Mouse (Mus musculus): Measurements from ENCODE around the gene Gm128.
A peak's percentile ranks its signal among the peaks of the same experiment; 100 is the strongest.
"Not testable (repeated sequence)": the region's sequence is repeated elsewhere in the genome, so short reads cannot be mapped to it uniquely, and the experiment has no call there.

The Gm128 gene

DNA sequence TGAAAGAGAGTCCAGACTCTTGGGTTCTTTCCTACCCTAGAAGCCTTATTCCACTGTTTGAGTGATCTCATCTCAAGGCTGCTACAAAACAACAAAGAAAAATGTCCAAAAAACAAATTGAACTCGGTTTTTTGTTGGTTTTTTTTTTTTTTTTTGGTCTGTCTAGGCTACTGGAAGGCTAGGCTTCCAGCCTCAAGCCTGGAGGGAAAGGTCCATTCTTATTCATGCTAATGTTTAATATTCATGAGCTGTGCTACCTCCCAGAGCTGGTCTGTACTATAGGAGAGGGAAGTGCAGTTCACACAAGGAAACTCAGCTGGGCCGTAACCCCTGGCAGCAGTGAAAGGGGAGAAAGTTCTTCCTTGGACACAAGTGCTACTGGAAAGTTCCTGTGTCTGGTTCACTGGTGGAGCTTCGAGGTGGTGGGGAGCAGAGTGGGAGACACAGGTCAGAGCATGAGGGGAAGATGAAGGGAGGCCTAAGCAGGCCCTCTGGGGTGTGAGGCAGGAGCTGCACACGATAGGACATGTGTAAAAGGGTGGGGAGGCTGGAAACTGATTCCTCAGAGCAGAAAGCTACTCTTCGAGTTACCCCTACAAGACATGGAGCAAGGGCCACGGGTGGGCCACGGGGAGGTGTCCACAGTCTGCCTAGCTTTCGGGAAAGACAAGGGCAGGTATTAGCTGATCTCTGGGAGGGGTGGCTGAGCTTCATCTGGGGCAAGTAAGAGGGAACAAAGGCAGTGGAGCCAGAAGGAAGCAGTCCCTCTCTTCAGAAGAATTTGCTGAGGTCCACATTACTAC lies 10.7 kb downstream of the Gm128 start:
- DNase-seq (ENCODE audit: low read depth): no peak

DNA sequence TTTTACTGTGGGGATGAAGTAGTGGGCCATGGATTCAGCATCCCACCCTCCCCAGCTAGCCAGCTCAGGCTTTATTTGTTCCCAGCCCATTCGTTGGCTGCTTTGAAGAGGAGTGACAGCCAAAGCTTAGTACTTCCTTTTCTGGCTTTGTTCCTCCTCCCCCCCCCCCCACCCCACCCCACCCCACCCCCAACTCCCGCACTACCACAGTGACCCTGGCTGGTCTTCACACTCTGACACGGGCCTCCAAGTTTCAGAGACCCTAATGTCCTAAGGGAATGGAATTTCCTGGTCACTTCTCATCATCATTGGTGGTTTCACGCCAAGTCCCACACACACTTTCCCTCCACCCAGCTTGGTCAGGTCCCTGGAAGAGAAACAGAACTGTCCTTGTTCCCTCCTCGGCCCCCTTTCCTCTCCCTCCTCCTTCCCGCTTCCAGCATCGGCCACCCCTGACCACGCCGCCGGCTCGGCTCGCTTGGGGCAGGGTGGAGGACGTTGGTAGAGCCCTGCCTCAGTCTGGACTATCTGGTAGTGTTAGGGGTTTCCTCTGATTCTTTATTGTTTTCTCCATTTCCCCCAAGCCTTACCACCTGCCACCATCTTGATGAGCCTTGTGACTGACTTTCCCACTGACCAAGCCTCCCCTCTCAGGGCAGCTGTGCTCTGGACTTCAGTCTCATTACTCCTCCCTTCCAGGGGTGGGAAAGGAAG lies 11.5 kb downstream of the Gm128 start:
- no peak for DNase-seq (ENCODE audit: low read depth)

DNA sequence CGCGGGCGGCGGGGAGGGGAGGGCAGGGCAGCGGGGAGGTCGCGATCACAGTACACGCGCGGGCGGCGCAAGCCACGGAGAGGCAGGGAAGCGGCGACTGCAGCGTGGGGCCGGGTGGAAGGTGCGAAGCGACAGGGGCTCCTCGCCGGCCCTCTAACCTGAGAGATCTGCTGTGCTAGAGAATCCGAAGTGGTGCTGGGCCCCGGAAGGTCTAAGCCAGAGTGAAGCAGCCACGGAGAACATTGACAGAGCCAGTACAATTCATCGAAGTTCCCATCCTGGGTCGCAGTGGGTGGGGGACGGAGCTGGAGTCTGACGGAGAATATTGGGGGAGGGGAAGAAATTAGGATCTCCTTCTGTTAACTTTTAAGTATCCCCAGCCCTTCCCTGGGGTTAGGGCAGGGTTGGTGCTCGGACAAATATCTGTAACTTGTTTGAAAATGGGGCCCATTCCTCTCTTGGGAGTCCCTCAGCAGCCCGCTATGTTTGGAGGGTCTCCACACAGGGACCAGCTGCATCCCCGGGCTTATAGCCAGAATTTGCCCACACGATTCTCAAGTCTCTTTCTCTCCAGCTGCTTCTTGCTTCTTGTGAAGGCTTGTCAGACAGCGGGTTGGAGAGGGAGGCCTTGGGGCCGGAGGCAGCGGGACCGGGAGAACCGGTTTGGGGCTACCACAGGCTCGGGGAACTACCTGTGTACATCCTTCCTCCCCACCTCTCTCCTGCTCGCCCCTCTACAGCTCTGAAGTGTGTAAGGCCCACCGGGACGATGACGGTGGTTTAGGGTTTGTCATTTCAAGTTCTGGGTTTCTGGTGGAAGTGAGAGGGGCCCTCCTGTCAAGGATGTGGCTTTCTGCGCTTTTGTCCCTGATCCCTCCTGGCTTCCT lies 12.3 kb downstream of the Gm128 start:
- DNase-seq (ENCODE audit: low read depth): no peak

DNA sequence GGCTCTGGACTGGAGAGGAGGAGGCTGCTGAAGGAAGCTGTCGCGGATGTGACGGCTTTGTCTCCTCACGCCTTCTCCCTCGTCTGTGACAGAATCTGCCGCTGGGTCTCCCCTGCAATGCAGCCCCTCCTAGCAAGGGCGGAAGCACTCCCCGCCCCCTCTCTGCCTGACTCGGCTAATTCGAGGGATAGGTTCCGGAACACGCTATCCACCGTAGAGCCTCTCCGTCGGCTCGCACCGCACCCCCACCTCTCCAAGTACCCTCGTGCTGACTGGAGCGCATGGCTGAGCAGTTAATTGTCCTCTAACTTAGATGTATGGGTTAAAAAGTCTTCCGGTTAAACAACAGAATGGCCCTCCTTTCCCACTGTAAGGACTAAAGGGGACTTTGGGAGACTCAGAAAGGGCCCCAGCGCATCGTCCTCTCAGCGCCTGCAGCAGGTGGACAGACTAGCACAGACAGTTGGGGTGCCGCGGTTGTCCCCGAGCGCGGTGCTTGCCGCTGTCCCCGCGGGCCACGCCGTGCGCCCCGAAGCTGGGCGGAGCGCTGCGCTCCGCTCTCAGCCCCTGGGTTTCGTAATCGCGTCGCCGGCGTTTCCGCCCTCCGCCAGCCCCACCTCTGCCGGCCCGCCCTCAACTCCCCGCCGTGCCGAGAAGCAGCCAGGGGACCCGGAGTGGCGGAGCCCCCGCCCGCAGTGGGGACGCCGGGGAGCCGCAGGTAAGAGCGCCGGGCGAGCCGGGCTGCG lies 13.1 kb downstream of the Gm128 start, which contains the start of gene Cdc42se1:
Gene Cdc42se1 (plus strand): TSS at position 585 of the 746 bp plus-strand sequence.
- DNase-seq (ENCODE audit: low read depth): peak; percentile 78

DNA sequence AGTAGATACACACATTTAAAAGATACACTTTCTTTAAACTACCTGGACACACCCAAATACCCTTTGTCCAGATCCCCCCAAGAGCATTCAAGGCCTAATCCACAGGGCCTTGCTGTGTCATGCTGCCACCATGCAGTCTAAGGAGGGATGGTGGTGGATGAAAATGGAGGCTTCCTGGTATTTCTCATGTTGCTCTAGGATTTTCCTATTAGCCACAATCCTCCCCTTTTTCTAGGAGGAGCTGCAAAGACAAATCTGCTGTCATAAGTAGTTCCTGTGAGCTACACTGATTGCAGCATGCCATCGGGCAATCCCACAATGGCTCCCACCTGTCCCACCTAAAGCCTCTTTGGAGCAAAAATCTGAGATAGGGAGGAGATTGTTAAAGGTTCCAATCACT lies 14.2 kb downstream of the Gm128 start:
- no peak for DNase-seq (ENCODE audit: low read depth)

DNA sequence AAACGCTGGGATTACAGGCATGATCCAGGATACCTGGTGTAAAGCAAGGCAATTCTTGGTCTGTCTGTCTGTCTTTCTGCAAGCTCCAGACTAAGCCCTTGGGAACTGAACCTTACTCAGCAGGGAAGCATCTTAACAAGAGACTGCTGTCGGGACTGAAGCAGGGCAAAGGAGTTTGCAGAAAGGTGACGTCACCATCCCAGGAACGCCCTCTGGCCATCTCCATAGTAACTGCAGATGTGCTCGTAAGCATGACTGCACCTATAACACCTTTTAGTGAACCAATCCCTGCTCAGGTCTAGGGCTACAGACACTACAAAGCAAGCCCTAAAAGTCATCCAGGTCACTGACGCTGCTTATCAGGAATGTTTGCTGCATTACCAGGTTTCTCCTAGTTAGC lies 17.1 kb downstream of the Gm128 start:
- no peak for DNase-seq (ENCODE audit: low read depth)

DNA sequence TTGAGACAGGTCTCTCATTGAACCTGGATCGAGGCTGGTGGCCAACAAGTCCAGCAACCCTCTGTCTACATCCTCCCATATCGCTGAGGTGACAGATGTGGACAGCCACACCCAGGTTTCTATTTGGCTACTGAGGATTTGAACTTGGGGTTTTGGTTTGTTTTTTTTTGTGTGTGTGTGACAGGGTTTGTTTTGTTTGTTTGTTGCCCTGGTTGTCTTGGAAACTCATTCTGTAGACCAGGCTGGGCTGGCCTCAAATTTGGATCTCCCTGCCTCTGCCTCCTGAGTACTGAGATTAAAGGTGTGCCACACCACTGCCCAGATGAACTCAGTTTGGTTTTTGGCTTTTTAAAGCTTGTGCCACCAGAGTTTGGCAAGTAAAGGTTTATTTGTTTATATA lies 18.4 kb downstream of the Gm128 start:
- DNase-seq (ENCODE audit: low read depth): no peak

DNA sequence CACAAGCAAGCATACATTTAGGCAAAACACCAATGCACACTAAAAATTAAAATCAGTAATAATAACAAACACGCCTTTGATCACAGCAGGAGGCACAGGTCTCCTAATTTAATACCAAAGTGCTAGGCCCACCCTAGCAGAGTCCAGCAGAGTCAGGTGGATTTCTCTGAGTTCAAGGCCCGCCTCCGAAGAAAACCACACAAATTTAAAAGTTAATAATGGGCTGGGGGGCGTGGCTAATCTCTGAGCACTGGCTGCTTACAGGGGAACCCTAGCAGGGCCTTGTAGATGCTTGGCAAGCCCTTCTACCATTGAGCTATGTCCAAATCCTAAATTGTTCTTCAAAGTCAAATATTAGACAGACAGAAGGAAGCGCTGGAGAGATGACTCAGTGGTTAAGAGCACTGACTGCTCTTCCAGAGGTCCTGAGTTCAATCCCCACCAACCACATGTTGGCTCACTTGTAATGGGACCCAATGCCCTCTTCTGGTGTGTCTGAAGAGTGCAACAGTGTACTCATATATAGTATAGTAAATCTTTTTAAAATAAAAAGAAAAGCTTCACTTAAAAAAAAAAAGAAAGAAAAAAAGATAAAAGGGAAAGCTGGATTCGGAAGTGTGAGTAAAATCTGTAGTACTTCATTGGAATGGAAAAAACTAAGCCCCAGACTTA lies 22.8 kb downstream of the Gm128 start:
- no peak for DNase-seq (ENCODE audit: low read depth)

DNA sequence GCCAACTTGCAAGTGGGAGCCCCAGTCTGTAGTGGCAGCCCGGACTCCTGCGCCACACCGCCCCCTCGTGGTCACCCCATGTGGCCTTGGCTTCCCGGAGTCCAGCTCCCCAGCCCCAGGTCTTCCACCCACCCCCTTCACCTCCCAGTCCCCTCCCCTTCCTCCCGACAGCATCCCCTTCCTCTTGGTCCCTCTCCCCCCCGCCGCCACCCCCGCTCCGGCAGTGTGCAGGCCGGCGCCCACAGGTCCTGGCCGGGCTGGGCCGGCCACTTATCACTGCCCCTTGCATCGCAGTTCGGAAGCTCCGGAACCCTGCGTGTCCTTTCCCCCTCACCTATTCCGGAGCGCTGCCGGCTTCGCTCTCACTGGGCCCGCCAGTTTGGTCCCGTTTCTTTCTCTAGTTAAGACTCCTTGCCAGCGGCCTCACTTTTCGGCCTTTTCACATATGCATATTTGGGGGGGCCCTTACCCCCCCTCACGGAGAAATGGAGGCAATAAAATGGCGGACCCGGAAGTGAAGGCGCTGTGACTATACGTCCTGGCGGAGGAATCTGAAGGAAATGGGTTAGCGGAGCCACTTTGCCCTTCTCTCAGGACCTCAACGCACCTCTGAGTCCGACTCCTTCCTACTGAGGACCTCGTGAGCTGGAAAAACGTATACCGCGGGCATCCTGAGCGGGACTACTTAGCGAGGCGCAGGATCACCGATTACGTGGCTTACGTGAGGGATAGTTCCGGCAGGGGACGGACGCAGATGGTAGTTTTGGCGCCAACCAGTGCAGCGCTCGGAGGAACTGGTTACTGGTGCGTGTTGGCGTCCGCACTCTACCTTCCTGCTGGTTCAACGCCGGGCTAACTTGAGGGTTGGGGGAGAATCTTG lies 23.9 kb downstream of the Gm128 start, which contains the start of gene Gabpb2:
Gene Gabpb2 (minus strand): TSS at position 662 of the 880 bp plus-strand sequence.
- peak; percentile 88 for DNase-seq (ENCODE audit: low read depth)

DNA sequence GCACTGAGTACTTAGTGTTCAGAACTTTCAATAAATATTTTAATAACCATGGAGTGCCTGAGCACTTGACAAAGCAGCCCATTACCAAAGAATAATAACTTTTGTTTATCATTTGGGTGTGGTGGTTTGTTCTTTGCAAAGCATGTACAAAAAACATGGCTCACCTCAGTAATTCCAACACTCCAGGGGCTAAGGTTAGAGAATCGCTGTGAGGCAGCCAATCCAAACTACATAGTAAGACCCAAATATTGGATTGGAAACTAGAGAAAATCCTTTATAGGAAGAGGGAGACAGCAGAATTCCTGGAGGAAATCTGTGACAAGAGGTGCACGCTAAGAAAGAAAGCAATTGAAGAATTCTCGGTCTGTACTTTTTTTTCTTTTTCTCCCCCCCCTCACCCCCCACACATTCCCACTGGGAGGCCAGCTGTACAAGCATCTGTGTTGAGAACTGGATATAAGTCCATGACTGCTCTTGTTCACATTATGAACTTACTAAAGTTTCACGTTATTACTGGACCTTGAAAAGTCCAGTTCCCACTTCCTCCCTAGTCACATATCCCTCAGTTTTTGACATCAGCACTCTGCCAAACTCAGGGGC lies 24.6 kb downstream of the Gm128 start:
- DNase-seq (ENCODE audit: low read depth): no peak

DNA sequence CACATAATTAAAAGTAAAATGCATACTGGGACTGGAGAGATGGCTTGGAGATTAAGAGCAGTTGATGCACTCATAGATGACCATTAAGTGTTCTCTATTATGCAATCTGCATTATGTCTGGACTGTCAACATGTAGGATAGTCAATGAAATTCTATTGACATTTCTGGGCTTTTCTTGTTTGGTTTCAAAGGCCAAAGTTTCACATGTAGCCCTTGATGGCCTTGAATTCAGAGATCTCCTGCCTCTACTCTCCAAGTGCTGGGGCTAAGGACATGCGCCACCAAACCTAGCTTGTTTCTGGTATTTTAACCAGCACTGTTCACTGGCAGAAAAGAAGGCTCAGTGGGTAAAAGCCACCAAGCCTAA lies 27.8 kb downstream of the Gm128 start:
- DNase-seq (ENCODE audit: low read depth): no peak

DNA sequence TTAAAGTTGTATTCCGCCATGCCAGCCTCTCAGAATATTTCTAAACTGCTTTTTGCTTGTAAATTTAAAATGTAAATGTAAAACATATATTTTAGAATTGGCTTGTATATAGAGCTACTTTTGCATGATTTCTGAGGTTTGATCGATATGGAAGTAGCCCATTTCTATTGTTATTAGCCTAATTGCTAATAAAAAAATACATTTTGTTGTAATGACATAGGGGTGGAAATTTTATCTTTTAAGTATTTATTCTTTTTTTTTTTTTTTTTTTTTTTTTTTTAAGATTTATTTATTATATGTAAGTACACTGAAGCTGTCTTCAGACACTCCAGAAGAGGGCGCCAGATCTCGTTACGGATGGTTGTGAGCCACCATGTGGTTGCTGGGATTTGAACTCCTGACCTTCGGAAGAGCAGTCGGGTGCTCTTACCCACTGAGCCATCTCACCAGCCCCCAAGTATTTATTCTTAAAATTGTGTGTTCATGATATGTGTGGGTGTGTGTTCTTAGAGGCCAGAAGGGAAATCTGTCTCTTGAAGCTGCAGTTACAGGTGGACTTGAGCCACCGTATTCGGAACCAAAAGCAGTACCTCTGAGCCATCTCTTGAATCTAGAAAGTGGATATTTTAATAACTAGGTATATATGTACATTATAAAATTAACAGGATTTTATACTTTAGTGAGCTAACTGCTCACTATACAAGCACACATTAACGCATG lies 28.3 kb downstream of the Gm128 start:
- DNase-seq (ENCODE audit: low read depth): not testable (repeated sequence)

DNA sequence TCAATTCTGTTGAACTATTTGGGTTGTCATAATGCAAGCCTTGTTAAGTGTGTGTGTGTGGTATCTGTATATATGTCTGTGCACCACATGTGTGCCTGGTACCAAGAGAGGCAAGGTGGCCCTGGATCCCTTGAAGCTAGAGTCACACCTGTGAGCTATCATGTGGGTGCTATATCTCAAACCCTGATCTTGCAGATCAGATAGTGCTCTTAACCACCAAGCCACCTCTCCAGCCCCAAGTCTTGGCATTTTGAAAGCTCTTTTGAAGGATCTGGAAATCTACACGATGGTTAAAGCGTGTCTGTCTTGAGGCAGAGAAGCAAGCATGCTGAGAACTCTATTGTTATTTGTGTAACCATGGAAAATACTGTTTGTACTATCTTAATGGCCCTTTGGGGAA lies 30.8 kb downstream of the Gm128 start:
- DNase-seq (ENCODE audit: low read depth): no peak

DNA sequence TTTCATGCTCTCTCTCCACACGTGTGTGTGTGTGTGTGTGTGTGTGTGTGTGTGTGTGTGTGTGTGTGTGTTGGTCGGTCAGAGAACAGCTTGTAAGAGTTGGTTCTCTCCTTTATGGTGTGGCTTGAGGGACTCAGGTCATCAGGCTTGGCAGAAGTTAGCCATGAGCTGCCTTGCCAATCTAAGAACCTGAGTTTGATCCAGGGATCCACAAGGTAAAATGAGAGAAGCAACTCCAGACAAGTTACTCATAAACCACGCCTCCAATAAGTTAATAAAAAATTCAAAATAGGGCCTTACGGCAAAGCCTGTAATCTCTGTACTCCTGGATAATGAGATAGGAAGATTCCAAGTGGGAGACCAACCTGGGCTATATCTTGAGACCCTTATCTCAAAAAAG lies 33.1 kb downstream of the Gm128 start:
- DNase-seq (ENCODE audit: low read depth): no peak

DNA sequence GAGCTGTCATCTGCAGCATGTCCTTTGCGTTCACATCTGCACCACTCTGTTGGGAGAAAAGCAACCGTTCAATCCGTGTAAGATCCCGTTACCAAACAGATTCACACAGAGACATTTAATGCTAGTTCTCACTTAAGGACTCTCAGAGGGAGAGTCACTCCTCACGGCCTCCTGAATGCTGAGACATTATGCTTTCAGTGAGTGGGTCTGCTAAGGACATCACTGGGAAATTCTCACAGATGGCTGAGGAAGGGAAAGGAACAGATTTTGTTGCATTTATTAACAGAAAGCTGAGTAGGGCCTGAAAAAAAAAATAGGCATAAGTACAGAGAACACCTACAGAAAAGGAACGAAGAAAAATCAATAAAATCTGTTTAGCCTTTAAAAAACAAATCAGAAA lies 37.5 kb downstream of the Gm128 start:
- no peak for DNase-seq (ENCODE audit: low read depth)

DNA sequence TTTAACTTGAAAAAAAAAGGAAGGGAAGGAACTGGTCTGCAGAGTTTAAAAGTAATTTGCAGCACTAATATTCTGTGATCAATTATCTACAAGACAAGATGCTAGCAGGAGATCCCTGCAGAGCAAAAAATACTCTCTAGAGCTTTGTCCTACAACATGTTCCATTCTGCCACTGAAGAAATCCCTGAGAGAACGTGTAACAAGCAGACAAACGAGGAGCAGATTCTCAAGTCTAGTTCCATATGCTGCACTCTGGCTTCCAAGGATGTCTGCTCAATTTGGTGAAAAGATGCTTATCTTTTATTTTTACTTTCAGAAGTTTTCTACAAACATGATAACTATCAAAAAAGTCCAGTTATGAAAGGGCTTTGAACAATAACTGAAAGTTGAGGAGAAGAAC lies 40.8 kb downstream of the Gm128 start:
- DNase-seq (ENCODE audit: low read depth): no peak

DNA sequence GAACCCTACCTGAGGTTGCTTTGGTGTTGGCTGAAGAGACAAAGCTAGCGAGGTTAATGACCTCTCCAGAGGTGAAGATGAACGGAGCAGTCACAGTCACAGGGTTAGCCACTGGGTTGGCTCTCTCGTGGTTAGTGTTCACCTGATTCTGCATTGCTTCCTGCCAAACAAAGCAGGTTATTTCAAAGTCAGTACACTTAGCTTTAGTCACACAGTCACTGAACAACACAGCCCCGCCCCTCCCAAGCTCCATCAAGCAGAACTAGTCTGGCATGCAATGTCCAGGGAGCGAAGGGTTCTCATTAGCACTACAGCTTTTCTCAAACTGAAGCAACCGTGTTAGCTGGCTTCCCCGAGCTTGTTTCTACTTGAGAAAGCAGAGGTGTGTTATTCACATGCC lies 41.3 kb downstream of the Gm128 start:
- DNase-seq (ENCODE audit: low read depth): no peak

DNA sequence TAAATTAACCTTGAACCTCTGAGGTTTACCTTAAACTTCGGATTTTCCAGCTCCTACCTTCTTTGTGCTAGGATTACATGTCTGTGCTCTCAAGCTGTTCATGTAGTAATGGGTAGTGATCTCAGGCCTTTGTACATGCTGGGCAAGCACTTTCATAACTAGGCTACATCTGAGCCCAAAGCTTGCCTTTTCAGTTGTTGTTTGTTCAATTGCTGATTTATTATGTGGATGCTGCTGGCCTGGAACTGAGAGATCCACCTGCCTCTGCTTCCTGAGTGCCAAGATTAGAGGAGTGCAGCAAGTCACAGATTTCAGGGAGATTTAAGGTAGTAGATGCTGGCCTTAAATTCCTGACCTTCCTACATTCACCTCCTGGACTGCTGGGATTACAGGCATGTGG lies 42.3 kb downstream of the Gm128 start:
- DNase-seq (ENCODE audit: low read depth): no peak

DNA sequence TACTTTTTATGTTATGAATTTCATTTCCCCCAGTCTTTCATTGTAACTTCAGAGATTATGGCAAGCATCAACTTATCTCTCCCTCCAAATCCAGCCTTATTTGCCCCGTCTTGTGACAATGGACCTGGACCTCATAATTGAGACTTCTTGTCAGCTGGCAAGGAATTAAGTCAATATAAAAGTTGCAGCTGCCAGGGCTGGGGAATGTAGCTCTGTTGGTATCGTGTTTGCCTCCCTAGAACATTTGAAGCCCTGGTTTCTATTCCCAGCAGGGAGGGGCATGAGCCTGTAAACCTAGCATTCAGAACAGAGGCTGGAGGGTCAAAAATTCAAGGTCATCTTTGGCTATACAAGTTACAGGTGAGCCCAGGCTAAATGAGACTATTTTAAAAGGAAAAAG lies 45.6 kb downstream of the Gm128 start:
- no peak for DNase-seq (ENCODE audit: low read depth)
